Mouse (Mus musculus): ENCODE results near the gene Wdr43.
"Not testable (repeated sequence)": the region's sequence is repeated elsewhere in the genome, so short reads cannot be mapped to it uniquely, and the experiment has no call there.

The Wdr43 gene

DNA sequence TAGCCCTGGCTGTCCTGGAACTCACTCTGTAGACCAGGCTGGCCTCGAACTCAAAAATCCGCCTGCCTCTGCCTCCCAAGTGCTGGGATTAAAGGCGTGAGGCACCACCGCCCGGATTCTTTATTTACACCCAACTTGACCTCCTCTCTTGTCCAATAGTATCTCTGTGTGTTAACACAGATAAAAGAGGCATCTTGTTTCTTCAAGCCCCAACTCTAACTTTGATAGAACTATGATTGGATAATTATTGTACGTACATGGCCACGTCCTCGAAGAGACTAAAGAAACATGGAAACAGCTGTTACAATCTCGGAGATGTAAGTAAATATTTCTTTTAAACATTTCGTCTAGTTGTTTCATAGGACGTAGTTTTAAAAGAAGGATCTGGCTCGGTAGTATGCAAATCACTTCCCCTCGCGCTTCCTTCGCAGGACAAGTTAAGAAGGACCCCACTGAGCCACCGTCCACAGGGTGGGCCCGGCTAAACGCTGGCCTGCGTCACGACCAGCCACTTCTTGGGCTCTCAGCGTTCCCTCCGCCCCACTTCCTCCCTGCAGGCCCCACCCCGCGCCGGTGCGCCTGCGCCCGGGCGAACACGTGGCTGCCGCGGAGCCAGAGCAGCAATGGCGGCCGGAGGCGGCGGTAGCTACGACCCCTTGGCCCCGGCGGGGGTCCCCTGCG is at the start of gene Wdr43:
Gene Wdr43 (plus strand): TSS at position 258 of the 681 bp plus-strand sequence.
- peak; percentile 97 to 98 for DNase-seq

DNA sequence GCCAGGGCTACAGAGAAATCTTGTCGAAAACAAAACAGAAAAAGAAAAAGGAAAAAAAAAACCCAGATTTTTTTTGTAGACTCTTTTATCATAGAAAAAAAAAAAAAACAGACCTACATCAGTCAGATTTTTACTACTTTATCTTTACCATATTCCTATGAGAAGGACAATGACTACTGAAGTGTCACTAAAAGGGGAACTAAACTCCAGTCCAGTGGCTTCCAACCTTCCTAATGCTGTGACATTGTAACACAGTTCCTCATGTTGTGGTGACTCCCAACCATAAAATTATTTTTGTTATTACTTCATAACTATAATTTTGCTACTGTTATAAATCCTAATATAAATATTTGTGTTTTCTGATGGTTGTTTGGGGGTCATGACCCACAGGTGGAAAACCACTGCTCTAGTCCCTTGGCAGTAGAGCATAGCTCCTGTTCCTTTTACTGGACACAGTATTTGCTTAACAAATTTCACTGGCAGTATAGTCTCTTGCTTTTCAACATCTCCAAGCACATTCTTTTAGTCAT is 36.5 kb upstream of the Wdr43 start:
- DNase-seq = no peak

DNA sequence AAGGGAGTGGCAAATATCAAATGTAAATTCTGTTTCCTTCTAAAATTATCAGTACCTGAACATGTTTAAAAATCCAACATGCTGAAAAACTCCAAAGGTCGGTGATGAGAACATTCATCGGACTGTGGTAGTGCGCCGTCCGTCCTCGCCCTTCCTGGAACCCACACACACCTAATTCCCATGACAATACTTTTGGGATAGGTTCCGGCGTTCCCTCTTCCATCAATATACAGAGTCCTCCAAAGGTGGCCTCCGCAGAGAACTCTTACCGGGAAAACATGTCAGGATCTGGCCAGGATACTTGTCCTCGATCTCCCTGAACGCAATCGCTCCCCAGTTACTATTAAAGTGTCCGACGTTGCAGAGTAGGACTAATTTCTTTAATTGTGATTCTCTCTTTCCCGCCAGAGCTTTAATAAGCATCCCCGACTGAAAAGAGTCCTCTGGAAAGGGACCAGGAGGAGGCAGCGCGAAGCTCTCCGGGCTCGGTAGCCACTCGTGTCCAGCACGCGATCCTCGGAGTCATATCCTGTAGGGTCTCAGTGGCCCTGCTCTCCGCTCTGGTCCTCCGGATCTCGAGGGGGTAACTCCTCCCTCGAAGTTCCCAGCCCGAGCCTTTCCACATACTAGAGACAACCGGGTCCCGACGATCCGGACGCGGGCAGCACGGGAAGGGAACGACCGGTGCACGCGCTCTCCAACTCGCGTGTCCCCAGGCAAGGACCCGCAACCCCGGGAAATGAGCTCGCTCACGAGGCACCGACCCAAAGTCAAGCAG is 17.6 kb upstream of the Wdr43 start:
- no peak for DNase-seq

DNA sequence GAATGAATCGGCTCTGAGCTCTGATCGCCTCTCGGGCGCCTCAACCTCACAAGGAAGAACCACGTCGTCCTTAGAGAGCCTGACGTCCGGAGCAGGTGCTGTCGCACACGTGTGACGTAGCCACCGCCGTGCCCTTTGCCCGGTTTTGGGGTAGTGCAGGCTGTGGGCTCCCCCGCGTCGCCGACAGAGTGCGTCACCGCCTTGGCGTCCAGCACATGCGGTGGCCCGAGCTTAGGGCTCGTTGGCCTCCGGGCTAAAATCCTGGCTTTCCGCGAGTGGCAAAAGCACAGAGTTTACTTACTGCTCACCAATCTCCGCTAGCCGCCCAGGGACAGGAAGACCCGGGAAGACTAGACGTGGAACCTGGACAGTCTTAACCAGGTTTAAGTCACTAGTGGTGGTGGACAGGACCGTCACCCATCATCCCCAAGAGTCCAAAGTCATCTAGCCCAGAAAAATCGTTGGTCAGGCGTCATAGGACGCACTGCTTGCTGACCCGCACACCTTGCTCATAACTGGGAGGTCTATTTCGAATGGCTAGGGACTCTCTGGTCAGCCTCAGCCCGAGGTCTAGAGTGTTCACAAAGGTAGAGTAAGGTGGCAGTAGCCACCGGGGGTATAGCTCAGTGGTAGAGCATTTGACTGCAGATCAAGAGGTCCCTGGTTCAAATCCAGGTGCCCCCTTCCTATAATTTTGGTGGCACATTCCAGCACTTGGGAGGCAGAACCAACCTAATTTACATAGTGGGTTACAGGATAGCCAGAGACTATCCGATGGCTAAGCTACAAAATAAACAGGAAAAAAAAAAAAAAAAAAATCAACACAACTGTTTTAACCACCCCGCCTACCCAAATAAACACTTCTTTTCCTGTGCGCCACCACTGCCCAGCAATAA is 16.8 kb upstream of the Wdr43 start:
- DNase-seq = peak; percentile 90 to 92

DNA sequence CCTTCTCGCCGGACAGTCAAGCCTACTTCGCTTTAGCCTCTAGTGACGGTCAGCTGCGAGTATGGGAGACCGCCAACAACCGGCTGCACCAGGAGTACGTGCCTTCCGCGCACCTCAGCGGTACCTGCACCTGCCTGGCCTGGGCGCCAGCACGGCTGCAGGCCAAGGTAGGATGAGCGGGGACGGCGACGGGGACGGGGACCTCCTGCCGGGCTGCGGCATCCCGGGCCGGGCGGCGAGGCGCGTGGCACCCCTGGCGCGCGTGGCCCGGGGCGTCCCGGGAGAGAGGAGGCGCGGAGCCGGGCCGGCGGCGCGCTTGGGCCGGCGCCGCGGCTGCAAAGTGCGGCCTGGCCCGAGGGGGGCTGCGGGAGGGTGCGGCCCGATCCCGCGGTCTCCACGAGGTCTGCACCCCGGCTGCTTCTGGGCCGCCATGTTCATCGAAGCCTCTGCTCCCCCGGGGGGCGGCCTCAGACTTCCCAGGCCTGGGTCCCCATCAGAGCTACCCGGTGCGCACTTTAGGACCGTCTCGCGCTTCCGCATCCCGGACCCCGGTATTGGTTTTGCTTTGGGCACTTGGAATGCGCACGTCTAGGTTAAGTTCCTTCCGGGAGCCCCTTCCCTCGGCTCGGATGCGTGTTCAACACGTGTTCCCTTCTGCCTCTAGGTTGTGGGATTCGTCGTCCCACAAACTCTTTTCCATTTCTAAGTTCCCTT is 781 bp downstream of the Wdr43 start:
- DNase-seq = peak in 1 of 2 experiments; percentile 22

DNA sequence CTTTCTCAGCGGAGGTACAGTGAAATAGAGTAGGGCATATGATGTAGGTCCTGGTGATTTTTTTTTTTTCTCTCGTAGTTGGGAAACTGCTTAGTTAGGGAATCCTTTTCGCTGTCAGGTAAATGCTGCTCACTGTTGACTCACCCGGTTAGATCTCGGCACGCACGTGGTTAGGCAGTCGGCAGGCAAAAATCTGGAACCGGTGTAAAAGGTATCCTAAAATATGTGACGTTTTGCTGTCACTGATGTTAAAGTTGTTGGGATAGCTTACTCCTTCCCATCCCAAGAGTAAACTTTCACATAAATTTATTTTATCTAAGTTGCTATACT is 1.3 kb downstream of the Wdr43 start:
- DNase-seq = no peak

DNA sequence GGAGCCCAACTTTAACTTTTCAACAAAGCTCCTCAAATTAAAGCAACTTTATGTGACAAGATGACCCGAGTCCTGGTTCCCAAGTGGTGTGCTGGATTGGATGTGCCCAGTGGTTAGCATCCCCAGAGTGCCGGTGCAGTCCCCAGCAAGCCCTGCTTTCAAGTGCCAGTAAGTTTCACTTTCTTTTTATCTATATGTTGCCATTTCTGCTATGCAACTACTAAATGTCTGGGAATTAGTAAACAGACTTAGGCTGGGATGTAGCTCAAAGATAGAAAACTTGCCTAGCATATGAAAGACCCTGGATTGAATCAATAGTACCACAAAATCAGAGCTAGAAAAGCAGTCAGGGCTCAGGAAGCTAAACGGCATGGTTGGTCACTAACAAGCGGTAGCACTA is 2.3 kb downstream of the Wdr43 start:
- no peak for DNase-seq

DNA sequence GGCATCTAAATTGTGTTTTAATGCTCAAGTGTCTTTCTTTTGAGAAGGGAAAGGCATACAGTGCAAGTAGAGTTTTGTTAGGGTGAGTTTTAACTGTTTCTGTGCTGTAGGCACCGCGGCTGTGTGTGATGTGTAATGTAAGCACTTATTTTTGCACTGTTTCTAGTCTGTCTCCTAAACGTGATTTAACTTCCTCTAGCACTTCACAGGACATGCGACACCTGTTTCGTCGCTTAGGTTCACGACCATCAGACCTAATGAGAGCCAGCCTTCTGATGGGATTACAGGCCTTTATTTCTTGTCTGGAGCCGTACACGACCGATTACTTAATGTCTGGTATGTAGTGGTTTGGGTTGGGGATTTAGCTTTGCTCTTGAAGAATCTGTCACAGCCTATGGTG is 16.1 kb downstream of the Wdr43 start:
- no peak for DNase-seq

DNA sequence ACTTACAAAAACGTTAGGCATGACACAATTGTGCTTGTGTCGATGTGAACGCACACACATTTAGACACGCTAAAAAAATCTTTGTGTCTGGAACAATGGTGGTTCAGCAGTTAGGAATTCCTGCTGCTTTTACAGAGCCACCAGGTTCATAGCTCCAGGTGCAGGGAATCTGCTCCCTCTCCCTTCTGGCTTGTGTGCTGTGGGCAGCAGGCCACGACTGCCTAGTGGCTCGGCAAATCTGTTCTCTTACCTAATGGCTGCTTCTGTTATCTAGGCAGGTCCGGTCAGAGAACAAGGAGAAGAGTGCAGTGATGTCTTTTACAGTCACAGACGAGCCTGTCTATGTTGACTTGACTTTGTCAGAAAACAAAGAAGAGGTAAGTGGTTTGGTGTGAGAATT is 17.7 kb downstream of the Wdr43 start:
- no peak for DNase-seq

DNA sequence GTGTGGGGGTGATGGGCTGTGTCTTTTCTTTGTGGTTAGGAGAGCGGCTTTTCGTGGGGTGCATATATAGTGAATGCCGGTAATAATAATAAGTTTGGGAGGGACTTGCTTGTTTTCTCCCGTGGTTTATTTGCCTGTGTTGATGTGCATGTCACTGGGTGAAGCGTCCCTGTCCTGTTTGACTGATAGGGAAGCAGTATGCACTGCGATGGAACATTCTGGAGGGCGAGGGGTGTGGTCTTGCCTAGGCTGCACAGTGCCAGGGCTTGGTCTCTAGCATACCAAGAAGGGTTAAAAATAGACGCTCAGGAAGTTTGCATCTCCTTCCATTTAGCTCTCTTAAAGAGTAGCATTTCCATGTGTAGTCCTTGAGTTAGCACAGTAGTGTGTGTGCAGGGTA is 21.1 kb downstream of the Wdr43 start:
- no peak for DNase-seq

DNA sequence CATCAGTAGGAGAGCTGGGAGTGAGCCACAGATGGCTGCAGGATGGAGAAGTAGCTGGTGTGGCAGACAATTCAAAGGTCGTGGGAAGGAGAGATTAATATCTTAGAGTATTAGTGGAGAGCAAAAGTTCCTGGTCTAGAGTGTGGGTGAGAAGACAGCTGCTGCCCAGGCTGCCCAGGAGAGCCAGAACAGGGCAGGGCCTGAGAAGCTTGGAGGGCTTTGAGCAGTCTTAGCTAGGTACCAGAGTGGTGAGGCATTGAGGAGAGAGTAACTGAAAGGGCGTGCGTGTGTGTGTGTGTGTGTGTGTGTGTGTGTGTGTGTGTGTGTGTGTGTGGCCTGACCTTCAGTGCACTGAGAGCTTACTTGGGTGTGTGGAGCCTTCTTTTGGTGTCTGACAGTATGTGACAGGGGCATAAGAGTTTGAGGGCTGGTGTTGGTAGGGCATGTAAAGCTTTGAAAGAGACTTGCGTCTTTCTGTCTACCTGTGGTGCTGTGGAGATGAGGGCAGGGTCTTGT is 22.1 kb downstream of the Wdr43 start:
- no peak for DNase-seq

DNA sequence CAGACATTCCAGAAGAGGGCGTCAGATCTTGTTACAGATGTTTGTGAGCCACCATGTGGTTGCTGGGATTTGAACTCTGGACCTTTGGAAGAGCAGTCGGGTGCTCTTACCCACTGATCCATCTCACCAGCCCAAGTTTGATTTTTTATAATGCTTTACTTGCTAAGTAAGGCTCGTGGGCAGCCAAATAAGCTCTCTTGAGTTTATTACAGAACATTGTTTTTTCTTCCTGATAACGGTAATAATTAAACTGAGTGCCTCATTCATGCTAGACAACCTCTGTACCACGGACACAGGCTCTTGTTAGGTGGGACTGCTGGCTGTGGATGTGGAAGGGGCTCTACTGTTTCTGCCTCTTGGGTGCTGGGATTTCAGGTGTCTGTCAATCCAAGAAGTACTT is 23.4 kb downstream of the Wdr43 start:
- DNase-seq = not testable (repeated sequence)

DNA sequence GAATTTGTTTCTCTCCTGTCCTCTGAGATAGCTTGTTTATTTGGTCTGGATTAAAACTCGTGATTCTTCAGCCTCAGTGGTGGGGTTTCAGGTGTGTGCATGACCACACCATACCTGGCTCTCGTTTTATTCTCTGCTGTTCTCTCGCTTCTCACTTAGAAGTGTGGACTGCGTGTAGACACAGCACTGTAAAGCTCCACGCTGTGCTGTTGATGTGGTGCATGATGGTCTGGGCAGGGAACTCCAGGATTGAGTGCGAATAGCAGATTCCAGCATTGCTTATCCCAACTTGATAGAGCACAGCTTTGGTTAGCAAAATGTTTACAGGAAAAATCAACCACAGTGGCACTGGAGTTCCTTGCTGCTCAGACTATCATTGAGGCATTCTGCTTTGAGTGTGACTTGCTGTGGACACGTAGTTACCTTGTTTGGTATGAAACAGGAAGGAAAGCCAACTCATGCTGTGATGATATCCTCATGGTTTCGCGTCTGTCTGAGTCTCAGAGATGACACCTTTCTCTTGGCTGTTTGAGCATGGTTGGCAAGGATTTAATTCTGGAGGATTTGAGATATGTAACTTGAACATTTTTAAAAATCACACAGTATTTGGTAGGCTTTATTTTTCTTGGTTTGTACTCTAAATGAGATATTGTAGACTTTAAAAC is 24.9 kb downstream of the Wdr43 start:
- DNase-seq = no peak

DNA sequence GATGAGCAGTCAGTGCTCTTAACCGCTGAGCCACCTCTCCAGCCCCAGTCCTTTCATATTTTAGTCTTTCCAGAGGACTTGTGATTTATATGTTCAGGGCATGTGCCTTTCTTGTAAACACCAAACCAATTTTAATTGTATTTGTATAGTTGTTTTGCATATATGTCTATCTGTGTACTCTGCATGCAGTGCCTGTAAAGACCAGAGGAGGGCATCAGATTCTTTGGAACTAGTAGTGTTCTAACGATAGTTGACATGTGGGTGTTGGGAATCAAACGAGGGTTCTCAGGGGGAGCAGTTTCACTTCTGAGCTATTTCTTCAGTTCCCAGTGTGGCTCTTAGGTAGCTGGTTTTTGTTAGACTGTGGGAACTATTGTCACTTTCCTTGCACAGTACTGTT is 26.5 kb downstream of the Wdr43 start:
- DNase-seq = no peak

DNA sequence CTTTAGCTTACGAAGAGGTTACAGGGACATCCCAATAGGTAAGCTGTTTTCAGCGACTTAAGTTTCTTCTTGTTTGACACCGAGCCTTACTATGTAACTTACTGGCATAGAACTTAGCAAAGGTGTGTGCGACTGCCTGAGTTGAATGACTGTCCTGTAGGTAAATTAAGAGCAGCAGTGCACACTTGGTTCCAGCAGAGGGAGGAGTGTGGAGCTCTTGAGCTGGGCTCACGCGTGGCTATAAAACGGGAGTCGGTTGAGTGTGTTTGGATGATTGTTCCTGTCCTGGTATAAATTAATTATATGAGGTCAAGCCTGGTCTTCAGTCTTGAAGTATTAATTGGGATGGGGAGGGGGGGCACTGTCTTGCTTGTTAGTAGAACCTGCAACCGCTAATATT is 34.3 kb downstream of the Wdr43 start:
- no peak for DNase-seq

DNA sequence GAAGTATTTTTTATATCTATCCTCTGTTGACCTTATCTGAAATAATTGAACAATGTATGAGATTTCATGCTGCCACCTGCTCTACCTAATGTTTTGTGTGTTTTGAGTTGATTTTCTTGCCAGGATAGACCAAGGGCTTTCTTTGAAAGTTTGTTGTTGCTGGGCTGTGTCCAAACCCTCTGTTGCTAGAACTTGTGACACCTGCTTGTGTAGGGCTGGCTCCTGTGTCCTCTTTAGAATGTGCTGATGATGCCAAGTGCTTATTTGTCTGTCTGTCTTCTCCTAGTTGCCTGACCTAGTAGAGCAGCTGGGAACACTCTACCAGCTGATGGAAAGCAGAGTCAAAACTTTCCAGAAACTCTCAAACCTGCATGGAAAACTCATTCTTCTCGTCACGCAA is 36.8 kb downstream of the Wdr43 start:
- DNase-seq = no peak

DNA sequence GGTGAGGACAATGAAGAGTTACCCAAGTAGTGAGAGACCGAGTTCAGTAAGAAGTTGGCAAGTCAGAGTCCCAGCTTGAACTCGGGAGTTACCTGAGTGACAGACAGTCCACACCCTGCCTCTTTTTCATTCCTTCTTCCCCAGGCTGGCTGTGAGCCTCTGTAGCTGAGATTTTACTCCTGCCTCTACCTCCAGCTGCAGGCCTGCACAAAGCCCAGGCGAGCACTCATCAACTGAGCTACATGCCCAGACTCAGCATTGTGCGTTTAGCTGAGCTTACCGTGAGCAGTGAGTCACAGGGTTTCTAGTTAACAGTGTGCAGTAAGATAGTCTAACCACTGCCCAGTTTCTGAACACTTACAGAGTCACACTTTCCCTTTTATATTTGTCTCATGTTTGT is 37.2 kb downstream of the Wdr43 start:
- no peak for DNase-seq

DNA sequence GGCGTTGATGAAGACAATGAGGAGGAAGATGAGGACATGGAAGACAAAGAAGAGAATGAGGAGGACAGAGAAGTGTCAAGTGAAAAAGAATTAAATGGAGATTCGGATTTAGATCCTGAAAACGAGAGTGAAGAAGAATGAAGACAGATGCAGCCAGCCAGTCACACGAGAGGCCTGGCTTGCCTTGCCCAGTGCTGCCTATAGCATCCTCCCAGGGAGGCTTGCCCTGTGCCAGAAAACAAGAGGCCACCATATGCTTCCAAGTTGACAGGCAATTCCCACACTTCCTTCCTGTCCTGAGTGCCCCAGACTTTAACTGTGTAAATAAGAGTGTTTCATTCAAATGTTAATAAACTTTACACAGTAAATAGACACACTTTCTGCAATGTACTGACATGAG is 41.8 kb downstream of the Wdr43 start:
- DNase-seq = no peak

DNA sequence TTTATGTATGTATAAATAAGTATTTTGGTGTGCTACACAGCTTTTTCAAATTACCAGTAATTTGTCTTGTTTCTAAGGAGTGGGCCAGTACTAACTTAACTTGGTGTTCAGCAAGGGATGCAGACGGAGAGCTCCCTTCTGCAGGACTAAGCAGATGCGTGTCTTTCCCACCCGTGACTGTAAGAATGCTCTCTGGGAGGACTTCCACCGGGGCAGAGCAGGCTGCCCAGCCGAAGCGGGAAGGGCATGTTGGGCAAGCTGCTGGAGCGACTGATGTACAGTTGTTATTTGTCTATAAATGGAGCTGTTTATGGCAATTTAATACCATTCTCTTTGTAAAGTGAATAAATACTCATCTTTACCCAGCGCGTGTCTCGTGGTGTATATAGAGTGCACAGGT is 43.0 kb downstream of the Wdr43 start:
- DNase-seq = no peak

DNA sequence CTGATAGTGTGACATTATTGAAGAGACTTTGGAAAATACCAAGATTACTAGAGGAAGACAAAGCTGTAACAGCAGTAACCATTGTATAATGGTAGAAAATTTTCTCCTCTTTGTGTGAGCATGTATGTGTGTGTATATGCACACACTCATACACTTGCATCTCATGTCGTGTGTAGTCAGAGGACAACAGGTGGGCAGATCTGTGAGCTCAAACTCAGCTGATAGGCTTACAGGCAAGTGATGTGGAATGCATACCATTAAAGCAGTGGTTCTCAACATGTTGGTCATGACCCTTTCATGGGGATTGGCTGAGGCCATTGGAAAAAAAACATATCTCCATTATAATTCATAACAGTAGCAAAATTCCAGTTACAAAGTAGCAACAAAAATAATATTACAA is 44.7 kb downstream of the Wdr43 start:
- no peak for DNase-seq

DNA sequence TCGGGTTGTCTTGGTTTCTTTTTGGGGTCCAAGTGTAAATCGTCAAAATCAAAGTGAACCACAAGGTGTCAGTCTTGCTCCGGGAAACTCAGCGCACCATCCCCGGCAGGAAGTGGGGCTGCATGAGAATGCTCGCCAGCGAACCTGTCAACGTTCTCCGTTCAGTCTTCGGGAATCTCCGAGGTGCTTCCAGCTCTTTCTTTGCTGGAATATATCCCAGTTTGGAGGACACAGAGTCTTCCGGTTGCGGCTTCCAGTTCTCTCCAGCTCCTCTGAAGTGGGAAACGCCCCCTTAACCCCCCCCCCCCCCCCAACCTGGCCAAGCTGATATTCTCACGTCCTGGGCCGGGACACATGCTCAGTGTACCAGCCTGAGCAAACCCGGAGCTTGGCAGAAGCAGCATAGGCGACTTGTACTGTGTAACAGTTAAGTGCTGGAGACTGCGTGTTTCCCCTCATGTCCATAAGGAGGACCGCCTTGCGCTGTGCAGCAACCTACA is 47.1 kb downstream of the Wdr43 start:
- DNase-seq = peak; percentile 76 to 79

DNA sequence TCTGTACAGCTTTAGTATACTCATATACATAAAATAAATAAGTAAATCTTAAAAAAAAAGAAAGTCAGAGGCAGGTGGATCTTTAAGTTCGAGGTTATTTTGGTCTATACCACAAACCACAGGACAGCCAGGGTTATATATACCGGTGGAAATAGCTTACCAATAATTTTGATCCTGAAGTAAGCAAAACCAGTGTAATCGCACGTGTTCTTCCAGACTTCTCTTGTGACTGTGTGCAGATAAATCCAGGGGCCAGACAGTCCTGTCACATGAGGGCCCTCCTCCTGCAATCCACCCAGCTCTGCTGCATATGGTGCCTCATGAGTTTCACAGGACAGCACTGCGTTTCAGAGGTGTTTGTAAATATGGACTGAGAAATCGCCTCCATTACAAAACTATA is 47.8 kb downstream of the Wdr43 start:
- no peak for DNase-seq
